Mouse (Mus musculus) c-Kit-positive CD71-positive TER-119-positive erythroid progenitor cells, embryonic 14.5 days (primary cell): Measurements from ENCODE around the gene Fam217a.
"Not testable (repeated sequence)": the region's sequence is repeated elsewhere in the genome, so short reads cannot be mapped to it uniquely, and the experiment has no call there.

ENCODE experiments used
- DNase-seq: peaks from one replicate; pipeline ENCODE4 v3.0.0-alpha.2; 2013; ENCODE audit warnings: low spot score

Gene Fam217a

GRCm38 (mm10) chr13:34874736-34875135, 49.4 kb downstream of the Fam217a start:
- not testable (repeated sequence) for DNase-seq

GRCm38 (mm10) chr13:34873801-34874681, 50.1 kb downstream of the Fam217a start:
- DNase-seq = peak; percentile 94

- peak; percentile 70 for DNase-seq
These were observed 59.5 kb downstream of the Fam217a start for GRCm38 (mm10) chr13:34864420-34865169.

GRCm38 (mm10) chr13:34861166-34861565, 62.9 kb downstream of the Fam217a start:
- DNase-seq = not testable (repeated sequence)
